Mouse (Mus musculus) naive thymus-derived CD4-positive, alpha-beta T cell, adult 5 months (primary cell): ENCODE results near the gene Rnps1. TPM values are rescaled to one million over a fixed set of nuclear protein-coding genes. Genes with fewer than 3 reads are reported as not detected.

Source experiments
- polyA plus RNA-seq: library from polyadenylated mRNA; unstranded; fragments of 100-300 nt; shearing (Covaris generic); gene quantifications from one replicate; pipeline ENCODE4 v1.2.1, GENCODE M21; 2017

Rnps1 gene
- polyA plus RNA-seq = 284 TPM

DNA sequence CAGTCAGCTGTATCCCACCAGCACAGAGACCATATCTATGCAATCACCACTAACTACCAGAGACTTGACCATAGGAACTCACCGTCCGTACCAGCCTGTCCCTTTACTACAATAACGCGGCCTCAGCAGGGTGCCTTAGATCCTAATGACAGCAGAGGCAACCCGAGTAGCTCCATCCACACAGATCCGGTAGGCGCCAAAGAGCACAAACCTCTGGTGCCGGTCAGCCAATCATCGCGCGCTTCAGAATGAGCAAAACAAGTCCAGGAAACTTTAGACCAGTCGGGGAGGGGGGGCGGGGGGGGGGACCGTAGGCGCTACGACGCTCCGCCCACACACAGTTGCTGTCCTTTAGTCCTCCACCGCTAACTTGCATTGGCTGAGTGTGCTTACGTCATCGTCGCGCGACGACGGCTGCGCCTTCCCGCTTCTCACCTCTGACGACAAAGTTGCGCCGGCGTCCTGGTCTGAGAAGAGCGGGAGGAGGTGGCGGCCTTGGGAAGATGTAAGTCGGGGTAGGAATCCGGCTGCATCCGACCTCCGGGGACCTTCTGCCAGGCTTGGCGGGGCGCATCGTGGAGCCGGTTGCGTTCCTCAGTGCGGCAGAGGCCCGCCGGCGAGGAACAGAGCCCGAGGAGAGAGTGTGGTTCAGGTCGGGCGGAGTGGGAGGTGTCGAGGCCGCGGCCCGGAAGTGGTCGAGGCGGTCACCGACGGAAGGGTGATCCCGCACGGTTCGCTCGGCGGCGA, at the start of gene Rnps1:
Gene Rnps1 (plus strand): TSS at position 336 of the 747 bp plus-strand sequence.

DNA sequence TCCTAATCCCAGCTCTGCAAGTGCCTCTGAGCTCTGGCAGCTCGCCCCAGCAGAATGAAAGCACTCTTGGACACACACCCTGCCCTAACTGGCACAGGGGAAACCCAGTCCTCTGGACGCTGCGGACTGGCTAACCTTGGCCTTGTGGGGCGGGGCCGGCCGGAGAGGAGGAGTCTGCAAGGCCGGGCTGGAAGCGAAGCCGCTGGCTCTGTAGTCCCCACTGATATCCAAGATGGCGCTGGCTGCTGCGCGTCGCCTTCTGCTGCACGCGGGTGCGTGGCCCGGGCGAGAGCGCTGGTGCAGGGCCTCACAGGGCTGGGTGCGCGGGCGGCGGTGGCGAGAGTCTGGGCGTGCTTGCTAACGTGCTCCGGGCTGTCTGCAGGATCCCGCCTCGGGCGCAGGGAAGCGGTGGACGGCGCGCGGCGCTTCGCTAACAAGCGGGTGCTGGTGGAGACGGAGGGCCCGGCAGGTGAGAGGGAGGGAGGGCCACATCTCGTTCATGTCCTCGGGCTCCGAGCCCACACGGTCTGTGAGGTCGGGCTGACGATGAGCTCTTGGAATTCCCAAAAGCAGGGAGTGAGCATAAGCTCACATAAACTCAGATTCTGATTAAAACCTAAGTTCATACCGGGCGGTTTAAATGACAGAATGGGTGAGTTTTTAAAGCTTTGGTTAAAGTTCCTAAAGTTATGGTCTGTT, 12.3 kb downstream of the Rnps1 start, which contains the start of gene Eci1:
Gene Eci1 (plus strand): TSS at position 171 of the 699 bp plus-strand sequence.

DNA sequence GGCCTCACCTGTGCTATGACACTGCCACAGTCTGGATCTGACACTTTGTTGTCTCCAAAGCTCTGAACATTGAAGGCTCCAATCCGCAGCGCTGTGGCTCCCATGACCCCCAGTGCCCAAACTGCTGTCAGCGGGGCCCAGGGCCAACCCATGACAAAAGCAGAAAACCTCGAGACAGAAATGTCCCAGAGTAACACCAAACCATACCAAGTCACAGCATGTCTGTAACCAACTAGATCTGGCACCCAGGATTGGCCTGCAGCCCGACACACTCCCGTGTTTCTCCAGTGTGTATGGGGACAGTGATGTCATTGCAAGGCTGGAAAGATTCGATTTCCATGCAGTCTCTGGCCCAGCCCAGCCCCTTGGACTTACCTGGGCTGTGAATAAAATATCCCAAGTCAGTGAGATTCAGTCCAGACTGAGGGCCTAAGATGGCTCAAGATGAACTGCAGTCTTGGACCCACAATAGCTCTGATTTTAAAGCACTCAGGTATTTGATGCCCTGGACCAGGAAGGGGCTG, 28.3 kb downstream of the Rnps1 start, which contains the start of gene Dnase1l2:
Gene Dnase1l2 (minus strand): TSS at position 474 of the 524 bp plus-strand sequence.

DNA sequence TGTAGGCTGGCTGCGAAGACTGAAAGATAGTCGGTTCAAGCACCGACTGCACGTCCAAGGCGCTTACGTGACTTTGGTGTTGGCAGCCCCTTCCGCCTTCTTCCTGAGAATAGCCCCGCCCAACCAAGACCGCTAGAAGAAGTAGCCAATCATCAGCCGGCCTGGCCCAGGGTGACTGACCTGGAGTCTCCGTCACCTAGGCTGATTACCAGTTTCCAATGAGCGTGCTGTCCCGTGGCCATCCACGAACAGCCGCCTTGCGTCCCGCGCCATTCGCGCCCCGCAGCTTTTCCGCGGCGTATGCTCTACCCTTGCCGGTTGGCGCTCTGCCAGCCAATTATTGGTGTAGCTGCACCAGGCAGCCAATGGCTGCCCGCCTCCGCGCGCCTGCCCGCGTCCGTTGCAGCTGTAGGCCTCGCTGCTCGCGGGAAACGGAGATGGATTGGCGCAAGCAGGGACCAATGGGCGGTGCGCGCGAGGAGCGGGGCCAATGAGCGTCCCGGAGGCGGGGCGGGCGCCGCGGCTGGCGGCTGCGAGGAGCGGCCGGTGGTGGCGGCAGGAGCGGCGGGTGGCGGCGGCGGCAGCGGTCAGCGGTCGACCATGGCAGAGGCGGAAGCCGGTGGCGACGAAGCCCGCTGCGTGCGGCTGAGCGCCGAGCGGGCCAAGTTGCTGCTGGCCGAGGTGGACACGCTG, 55.7 kb downstream of the Rnps1 start, which contains the start of the genes E4f1 and Pgp:
Gene E4f1 (minus strand): TSS at position 404 of the 693 bp plus-strand sequence.
Gene Pgp (plus strand): TSS at position 483 of the 693 bp plus-strand sequence.

DNA sequence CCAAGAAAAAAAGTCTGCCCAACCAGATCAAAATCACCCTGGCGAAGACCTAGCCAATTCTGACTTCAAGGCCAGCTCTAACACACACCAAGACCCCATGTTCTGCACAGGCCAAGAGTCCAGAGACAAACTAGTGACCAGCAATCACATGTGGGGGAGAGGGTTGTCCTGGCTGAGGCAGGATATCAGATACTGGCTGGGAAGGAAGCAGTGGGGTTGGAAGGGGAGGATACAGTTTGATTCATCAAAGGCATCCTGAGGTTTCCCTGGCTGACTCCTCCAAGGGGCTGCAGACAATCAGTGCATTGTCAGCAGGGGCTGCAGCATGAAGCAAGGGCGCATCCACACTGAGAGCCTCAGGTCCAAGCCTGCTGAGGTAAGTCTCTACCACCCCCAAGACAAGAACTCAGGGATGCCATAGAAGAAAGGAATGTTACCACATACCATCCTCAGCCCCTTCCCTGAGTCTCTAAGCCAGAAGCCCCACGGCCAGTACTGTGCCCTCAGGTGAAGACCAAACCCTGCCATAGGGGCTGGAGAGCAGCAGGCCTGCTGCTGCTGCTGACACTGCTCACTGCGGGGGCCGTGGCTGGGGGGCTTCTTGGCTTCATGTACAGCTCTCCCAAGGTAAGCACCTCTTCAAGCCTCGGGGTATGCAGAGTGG, 59.4 kb downstream of the Rnps1 start, which contains the start of gene Bricd5:
Gene Bricd5 (plus strand): TSS at position 273 of the 664 bp plus-strand sequence.

Other genes with a start within 250 kb of the Rnps1 start
- gene Atp6v0c, start 244.9 kb upstream of the Rnps1 start, polyA plus RNA-seq = 426 TPM
- 0.53 TPM for gene Tbc1d24, start 209.0 kb upstream of the Rnps1 start, polyA plus RNA-seq
- gene Ntn3, start 205.0 kb upstream of the Rnps1 start, polyA plus RNA-seq = 0.14 TPM
- 1.1 TPM for gene Tedc2, start 193.7 kb upstream of the Rnps1 start, polyA plus RNA-seq
- gene Ccnf, start 163.1 kb upstream of the Rnps1 start, polyA plus RNA-seq = 1.9 TPM
- gene Abca17, start 63.5 kb upstream of the Rnps1 start, polyA plus RNA-seq = 0.15 TPM
- 32.3 TPM for gene Abca3, start 62.6 kb upstream of the Rnps1 start, polyA plus RNA-seq
- 34.1 TPM for gene Eci1, start 12.1 kb downstream of the Rnps1 start, polyA plus RNA-seq
- gene Dnase1l2, start 28.5 kb downstream of the Rnps1 start, polyA plus RNA-seq = 2.0 TPM
- gene E4f1, start 55.7 kb downstream of the Rnps1 start, polyA plus RNA-seq = 144 TPM
- 18.9 TPM for gene Pgp, start 55.8 kb downstream of the Rnps1 start, polyA plus RNA-seq
- gene Bricd5, start 59.3 kb downstream of the Rnps1 start, polyA plus RNA-seq = not detected
- gene Mlst8, start 64.5 kb downstream of the Rnps1 start, polyA plus RNA-seq = 24.2 TPM
- gene Caskin1, start 74.0 kb downstream of the Rnps1 start, polyA plus RNA-seq = 0.16 TPM
- 68.1 TPM for gene Traf7, start 113.4 kb downstream of the Rnps1 start, polyA plus RNA-seq
- gene Rab26, start 119.6 kb downstream of the Rnps1 start, polyA plus RNA-seq = 1.1 TPM
- 58.8 TPM for gene Pkd1, start 135.3 kb downstream of the Rnps1 start, polyA plus RNA-seq
- 44.1 TPM for gene Tsc2, start 218.1 kb downstream of the Rnps1 start, polyA plus RNA-seq
- 3.7 TPM for gene Nthl1, start 218.1 kb downstream of the Rnps1 start, polyA plus RNA-seq
- gene Slc9a3r2, start 235.8 kb downstream of the Rnps1 start, polyA plus RNA-seq = 0.20 TPM
- gene Npw, start 243.9 kb downstream of the Rnps1 start, polyA plus RNA-seq = not detected